Mouse (Mus musculus): ENCODE measurements around the gene Ecd. TPM values are rescaled to one million over a fixed set of nuclear protein-coding genes. Genes with fewer than 3 reads are reported as not detected.

Ecd gene
- polyA plus RNA-seq (2015; fragmentation: Nextera tagmentation; extraction: Ambion mirVana), result 53.7 and 59.7 TPM in 2 replicates

GRCm38 (mm10) chr14:20347991-20348541 is at the start of gene Ecd, which contains the start of gene Fam149b:
Ecd (minus strand) TSS chr14:20348121.
Fam149b (plus strand) TSS chr14:20348162.
- H3K4me2 ChIP-seq, result peak within 1 kb of the TSS; percentile 82
- peak; percentile 98 for ATAC-seq (ENCODE audit: low read depth)
- peak within 1 kb of the TSS; percentile 94 for H3K27ac ChIP-seq (replicated peaks)
- under 1% methylated on average over 42 of the region's 42 CpGs for WGBS
- H3K4me1 ChIP-seq (replicated peaks), result peaks cover 30% of the 10 kb centered on the region
- H3K27me3 ChIP-seq, result no peaks in the 10 kb centered on the region
- H3K9ac ChIP-seq, result peak within 1 kb of the TSS; percentile 87
- H3K9me3 ChIP-seq, result no peaks in the 10 kb centered on the region
- peak within 1 kb of the TSS; percentile 74 for H3K4me3 ChIP-seq
- peaks cover 41% of the 10 kb centered on the region for H3K36me3 ChIP-seq

GRCm38 (mm10) chr14:20397220-20397619 is 49.3 kb upstream of the Ecd start:
- H3K4me2 ChIP-seq, result no peak overlapping the region
- H3K36me3 ChIP-seq, result no peaks in the 10 kb centered on the region
- H3K27me3 ChIP-seq, result no peaks in the 10 kb centered on the region
- no peak overlapping the region for H3K9ac ChIP-seq
- ATAC-seq (ENCODE audit: low read depth), result no peak
- peaks cover 15% of the 10 kb centered on the region for H3K4me1 ChIP-seq (replicated peaks)
- no peak overlapping the region for H3K4me3 ChIP-seq
- H3K9me3 ChIP-seq, result no peaks in the 10 kb centered on the region
- 85% methylated on average over 9 of the region's 9 CpGs for WGBS
- no peak overlapping the region for H3K27ac ChIP-seq (replicated peaks)

- Histone ChIP-seq H3K4me2 (peak within 1 kb of the TSS; percentile 66), H3K9ac (peak within 1 kb of the TSS; percentile 88), H3K36me3 (peaks cover 19% of the 10 kb centered on the region), H3K27ac (replicated peaks) (peak within 1 kb of the TSS; percentile 89), H3K4me1 (replicated peaks) (peaks cover 25% of the 10 kb centered on the region), H3K27me3 (no peaks in the 10 kb centered on the region), H3K9me3 (no peaks in the 10 kb centered on the region), H3K4me3 (peak within 1 kb of the TSS; percentile 78)
- under 1% methylated on average over 68 of the region's 68 CpGs for WGBS
- ATAC-seq (ENCODE audit: low read depth), result peak; percentile 94
These were observed 45.4 kb upstream of the Ecd start, which contains the start of gene Mrps16 for GRCm38 (mm10) chr14:20393205-20393913. Mrps16 (minus strand) TSS chr14:20393634.

- Histone ChIP-seq H3K27me3 (no peaks in the 10 kb centered on the region), H3K4me2 (peak overlapping the region; percentile 66), H3K27ac (replicated peaks) (no peak overlapping the region), H3K9ac (0 out of 2 replicates have a peak overlapping the region, but pooled peaks have one; percentile 31), H3K4me1 (replicated peaks) (peaks cover 35% of the 10 kb centered on the region), H3K4me3 (no peak overlapping the region), H3K36me3 (peaks cover 23% of the 10 kb centered on the region), H3K9me3 (no peaks in the 10 kb centered on the region)
- ATAC-seq (ENCODE audit: low read depth), result no peak
- WGBS, result 83% methylated on average over 4 of the region's 4 CpGs
These were observed 44.4 kb upstream of the Ecd start for GRCm38 (mm10) chr14:20392326-20392725.

- Histone ChIP-seq H3K4me1 (replicated peaks) (peaks cover 57% of the 10 kb centered on the region), H3K4me3 (peak overlapping the region; percentile 81), H3K27ac (replicated peaks) (peak overlapping the region; percentile 81; the same call in 1 of the 2 replicates), H3K27me3 (no peaks in the 10 kb centered on the region), H3K9ac (peak overlapping the region; percentile 77), H3K36me3 (peaks cover 44% of the 10 kb centered on the region), H3K4me2 (peak overlapping the region; percentile 87), H3K9me3 (no peaks in the 10 kb centered on the region)
- no peak for ATAC-seq (ENCODE audit: low read depth)
- 87% methylated on average over 8 of the region's 8 CpGs for WGBS
These were observed 41.6 kb upstream of the Ecd start for GRCm38 (mm10) chr14:20389446-20390079.

DNA sequence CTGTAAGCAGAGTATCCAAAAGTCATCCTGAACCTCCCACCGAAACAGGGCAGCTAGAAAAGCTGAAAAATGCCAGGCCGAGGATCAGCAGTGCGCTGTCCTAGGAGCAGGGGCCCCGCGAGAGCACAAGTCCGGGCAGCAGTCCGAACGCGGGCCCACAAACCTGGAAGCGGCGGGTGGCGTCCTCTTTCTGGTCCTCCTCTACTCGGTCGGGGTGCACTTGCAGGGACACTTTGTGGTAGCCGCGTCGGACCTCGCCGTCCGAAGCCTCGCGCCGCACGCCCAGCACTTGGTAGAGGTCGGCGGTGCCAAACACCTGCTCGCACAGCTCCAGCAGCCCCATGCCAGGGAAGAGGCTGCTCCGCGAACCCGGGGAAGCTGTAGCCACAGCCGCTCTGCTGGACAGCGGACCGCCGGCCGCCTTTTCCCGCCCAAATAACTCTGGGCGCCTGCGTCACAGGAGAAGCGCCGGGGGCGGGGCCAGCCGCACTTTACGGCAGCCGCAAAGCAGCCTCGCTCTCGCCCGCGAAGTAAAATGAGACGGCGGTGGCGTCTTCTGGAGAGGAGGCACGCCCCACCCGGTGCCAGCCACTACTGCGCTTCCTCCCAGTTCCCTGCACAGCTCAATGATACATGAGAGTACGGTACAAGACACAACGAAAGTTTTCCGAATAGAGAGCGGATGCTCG is 40.7 kb upstream of the Ecd start, which contains the start of gene Dnajc9:
TSS of gene Dnajc9 (minus strand) at position 470 of the 689 bp plus-strand sequence.
- H3K36me3 ChIP-seq, result peaks cover 53% of the 10 kb centered on the region
- H3K27me3 ChIP-seq, result no peaks in the 10 kb centered on the region
- 0% methylated on average over 59 of the region's 59 CpGs for WGBS
- peak within 1 kb of the TSS; percentile 81 for H3K27ac ChIP-seq (replicated peaks)
- no peaks in the 10 kb centered on the region for H3K9me3 ChIP-seq
- peak within 1 kb of the TSS; percentile 81 for H3K4me3 ChIP-seq
- ATAC-seq (ENCODE audit: low read depth), result peak; percentile 71
- peaks cover 49% of the 10 kb centered on the region for H3K4me1 ChIP-seq (replicated peaks)
- peak within 1 kb of the TSS; percentile 87 for H3K4me2 ChIP-seq
- H3K9ac ChIP-seq, result peak within 1 kb of the TSS; percentile 77

GRCm38 (mm10) chr14:20379753-20380430 is 32.0 kb upstream of the Ecd start:
- WGBS, result 94% methylated on average over 9 of the region's 9 CpGs
- Histone ChIP-seq H3K4me3 (no peak overlapping the region), H3K4me2 (no peak overlapping the region), H3K27me3 (no peaks in the 10 kb centered on the region), H3K9me3 (no peaks in the 10 kb centered on the region), H3K27ac (replicated peaks) (no peak overlapping the region), H3K36me3 (peaks cover 84% of the 10 kb centered on the region), H3K4me1 (replicated peaks) (no peaks in the 10 kb centered on the region), H3K9ac (no peak overlapping the region)
- no peak for ATAC-seq (ENCODE audit: low read depth)

DNA sequence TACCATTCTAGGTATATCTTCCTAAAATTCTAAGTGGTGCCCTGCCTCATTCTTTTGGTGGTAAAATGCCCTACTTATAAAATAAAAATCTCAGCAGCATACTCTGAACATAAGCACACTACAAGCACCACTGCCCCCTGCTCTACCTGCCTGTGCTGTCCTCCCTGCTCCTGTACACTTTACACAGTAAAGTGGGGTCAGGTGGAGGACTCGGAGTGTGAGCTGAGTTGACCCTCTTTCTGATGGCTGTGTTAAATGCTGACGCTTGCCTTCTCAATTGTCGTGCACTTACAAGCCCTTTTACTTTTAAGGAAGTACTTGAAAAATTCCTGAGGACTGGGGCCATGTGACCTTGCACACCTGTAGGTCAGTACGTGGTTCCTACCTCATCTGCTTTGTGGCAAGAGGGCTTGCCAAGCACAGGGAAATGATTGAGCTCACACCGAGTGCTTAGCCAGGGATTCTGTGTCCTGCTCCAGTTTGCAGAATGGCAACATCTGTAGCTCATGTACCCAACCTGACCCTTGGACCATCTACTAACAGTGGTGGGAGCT is 31.2 kb upstream of the Ecd start:
- Histone ChIP-seq H3K27ac (replicated peaks) (no peak overlapping the region), H3K9me3 (no peaks in the 10 kb centered on the region), H3K27me3 (no peaks in the 10 kb centered on the region), H3K4me1 (replicated peaks) (no peaks in the 10 kb centered on the region), H3K36me3 (peaks cover 84% of the 10 kb centered on the region), H3K4me2 (no peak overlapping the region), H3K4me3 (no peak overlapping the region), H3K9ac (no peak overlapping the region)
- ATAC-seq (ENCODE audit: low read depth), result no peak
- 93% methylated on average over 5 of the region's 5 CpGs for WGBS

- no peak overlapping the region for H3K4me2 ChIP-seq
- ATAC-seq (ENCODE audit: low read depth), result no peak; the same call in 1 of the 2 replicates
- H3K9me3 ChIP-seq, result no peaks in the 10 kb centered on the region
- H3K4me3 ChIP-seq, result no peak overlapping the region
- no peak overlapping the region for H3K27ac ChIP-seq (replicated peaks)
- no peaks in the 10 kb centered on the region for H3K4me1 ChIP-seq (replicated peaks)
- 42% methylated on average over 13 of the region's 13 CpGs for WGBS
- H3K9ac ChIP-seq, result no peak overlapping the region
- H3K36me3 ChIP-seq, result peaks cover 84% of the 10 kb centered on the region
- H3K27me3 ChIP-seq, result no peaks in the 10 kb centered on the region
These were observed 30.6 kb upstream of the Ecd start for GRCm38 (mm10) chr14:20378313-20379061.

GRCm38 (mm10) chr14:20377112-20377521 is 29.2 kb upstream of the Ecd start:
- WGBS, result 83% methylated on average over 4 of the region's 4 CpGs
- Histone ChIP-seq H3K4me2 (no peak overlapping the region), H3K4me3 (no peak overlapping the region), H3K4me1 (replicated peaks) (no peaks in the 10 kb centered on the region), H3K36me3 (peaks cover 83% of the 10 kb centered on the region), H3K27me3 (no peaks in the 10 kb centered on the region), H3K9ac (no peak overlapping the region), H3K27ac (replicated peaks) (no peak overlapping the region), H3K9me3 (no peaks in the 10 kb centered on the region)
- ATAC-seq (ENCODE audit: low read depth), result no peak
